Mouse (Mus musculus): ENCODE measurements at regions not wholly inside any gene's neighbourhood (a gene's known extent, or its start where the extent isn't known, plus 50 kb on each side); places are given as distances from the start of the nearest gene placed in this dataset.
A peak's percentile ranks its signal among the peaks of the same experiment; 100 is the strongest.

- DNase-seq (ENCODE audit: extremely low spot score, low read depth, low spot score), result no peak
These were observed 52.0 kb downstream of the 4930426L09Rik start for GRCm38 (mm10) chr2:19049877-19050731.

GRCm38 (mm10) chr2:19055500-19055899, 57.4 kb downstream of the 4930426L09Rik start:
- DNase-seq (ENCODE audit: extremely low spot score, low read depth, low spot score), result no peak

- no peak for DNase-seq (ENCODE audit: extremely low spot score, low read depth, low spot score)
These were observed 59.7 kb downstream of the 4930426L09Rik start for GRCm38 (mm10) chr2:19057859-19058258.

GRCm38 (mm10) chr2:19058765-19059164, 60.6 kb downstream of the 4930426L09Rik start:
- DNase-seq (ENCODE audit: extremely low spot score, low read depth, low spot score), result no peak

- no peak for DNase-seq (ENCODE audit: extremely low spot score, low read depth, low spot score)
These were observed 61.1 kb downstream of the 4930426L09Rik start for GRCm38 (mm10) chr2:19059246-19059645.

- peak; percentile 26 for DNase-seq (ENCODE audit: extremely low spot score, low read depth, low spot score)
These were observed 62.2 kb downstream of the 4930426L09Rik start for GRCm38 (mm10) chr2:19060218-19060915.

- DNase-seq (ENCODE audit: extremely low spot score, low read depth, low spot score), result no peak
These were observed 66.6 kb downstream of the 4930426L09Rik start for GRCm38 (mm10) chr2:19064560-19065362.

- no peak for DNase-seq (ENCODE audit: extremely low spot score, low read depth, low spot score)
These were observed 67.4 kb downstream of the 4930426L09Rik start for GRCm38 (mm10) chr2:19065511-19065910.

GRCm38 (mm10) chr2:19068161-19068560, 70.0 kb downstream of the 4930426L09Rik start:
- DNase-seq (ENCODE audit: extremely low spot score, low read depth, low spot score), result no peak

GRCm38 (mm10) chr2:19083816-19084215, 85.7 kb downstream of the 4930426L09Rik start:
- no peak for DNase-seq (ENCODE audit: extremely low spot score, low read depth, low spot score)

- DNase-seq (ENCODE audit: extremely low spot score, low read depth, low spot score), result no peak
These were observed 87.0 kb downstream of the 4930426L09Rik start for GRCm38 (mm10) chr2:19085105-19085504.

GRCm38 (mm10) chr2:19086167-19086566, 88.0 kb downstream of the 4930426L09Rik start:
- DNase-seq (ENCODE audit: extremely low spot score, low read depth, low spot score), result no peak

- no peak for DNase-seq (ENCODE audit: extremely low spot score, low read depth, low spot score)
These were observed 88.5 kb downstream of the 4930426L09Rik start for GRCm38 (mm10) chr2:19086621-19087020.

GRCm38 (mm10) chr2:19099384-19099783, 99.7 kb upstream of the Armc3 start:
- DNase-seq (ENCODE audit: extremely low spot score, low read depth, low spot score), result no peak

GRCm38 (mm10) chr2:19108753-19109152, 90.3 kb upstream of the Armc3 start:
- DNase-seq (ENCODE audit: extremely low spot score, low read depth, low spot score), result no peak

GRCm38 (mm10) chr2:19119871-19120270, 79.2 kb upstream of the Armc3 start:
- no peak for DNase-seq (ENCODE audit: extremely low spot score, low read depth, low spot score)

- no peak for DNase-seq (ENCODE audit: extremely low spot score, low read depth, low spot score)
These were observed 66.2 kb upstream of the Armc3 start for GRCm38 (mm10) chr2:19132864-19133263.

GRCm38 (mm10) chr2:19142586-19142985, 56.5 kb upstream of the Armc3 start:
- DNase-seq (ENCODE audit: extremely low spot score, low read depth, low spot score), result no peak

GRCm38 (mm10) chr2:19145412-19145811, 53.7 kb upstream of the Armc3 start:
- DNase-seq (ENCODE audit: extremely low spot score, low read depth, low spot score), result no peak

GRCm38 (mm10) chr2:19145881-19146280, 53.2 kb upstream of the Armc3 start:
- DNase-seq (ENCODE audit: extremely low spot score, low read depth, low spot score), result no peak

- DNase-seq (ENCODE audit: extremely low spot score, low read depth, low spot score), result no peak
These were observed 52.8 kb upstream of the Armc3 start for GRCm38 (mm10) chr2:19146289-19146688.

All from hindlimb bud, embryonic 11.5 days (tissue).